Mouse (Mus musculus) G1E (cell line): ENCODE measurements around the gene Rest. TPM values are rescaled to one million over a fixed set of nuclear protein-coding genes. Genes with fewer than 3 reads are reported as not detected.

Source experiments
- ATAC-seq: 2 replicates; pipeline ENCODE4 v1.8.0; 2016; ENCODE audit warnings: mild to moderate bottlenecking; ENCODE audit not compliant: insufficient number of reproducible peaks, poor library complexity, low FRiP score, severe bottlenecking; ENCODE audit errors: extremely low read depth
- DNase-seq: peaks from one replicate; pipeline ENCODE4 v3.0.0; 2012; ENCODE audit warnings: low spot score
- H3K27me3 ChIP-seq: 2 replicates; pipeline ENCODE4 v1.6.1; 2012; ENCODE audit warnings: mild to moderate bottlenecking, low read length, inconsistent platforms; ENCODE audit not compliant: insufficient read depth
- H3K36me3 ChIP-seq: replicated peaks from 2 replicates; pipeline ENCODE3; 2012; ENCODE audit warnings: mild to moderate bottlenecking, inconsistent platforms
- H3K4me1 ChIP-seq: 2 replicates; pipeline ENCODE4 v1.6.1; 2012; ENCODE audit warnings: low read depth, low read length, inconsistent platforms, mixed read lengths; ENCODE audit not compliant: insufficient read depth
- H3K4me3 ChIP-seq: 2 replicates; pipeline ENCODE4 v1.5.1; 2012; ENCODE audit warnings: low read depth, mild to moderate bottlenecking, inconsistent platforms, low read length, moderate library complexity, mixed read lengths
- H3K9me3 ChIP-seq: replicated peaks from 2 replicates; pipeline ENCODE4 v1.6.1; 2012; ENCODE audit warnings: inconsistent platforms
- CTCF ChIP-seq: IDR thresholded peaks from 2 replicates; pipeline ENCODE4 v1.5.1; 2012; ENCODE audit warnings: low read depth, low read length, inconsistent platforms, mixed read lengths
- GATA1 ChIP-seq: IDR thresholded peaks from 2 replicates; pipeline ENCODE4 v1.6.1; 2012; ENCODE audit warnings: borderline replicate concordance, low read length, inconsistent platforms, mixed read lengths
- GATA2 ChIP-seq: IDR thresholded peaks from 2 replicates; pipeline ENCODE4 v1.6.1; 2012; ENCODE audit warnings: low read depth, low read length, inconsistent platforms, borderline replicate concordance
- POLR2AphosphoS5 ChIP-seq: IDR thresholded peaks from 2 replicates; pipeline ENCODE4 v1.6.1; 2012; ENCODE audit warnings: low read depth, low read length, inconsistent platforms; ENCODE audit not compliant: insufficient replicate concordance
- TAL1 ChIP-seq: conservative IDR thresholded peaks from 2 replicates; pipeline ENCODE4 v1.6.1; 2012; ENCODE audit warnings: low read depth, low read length, inconsistent platforms, mixed read lengths
- polyA plus RNA-seq: library from polyadenylated mRNA; stranded (reverse); fragments of >175 nt; gene quantifications from 2 replicates; pipeline ENCODE4 v1.2.3, GENCODE M21; 2012
- total RNA-seq, 2 experiments: library from RNA; stranded (forward) in 1 of 2; stranded (reverse) in 1 of 2; fragments of 200-1000 nt in 1 of 2; fragments of >200 nt in 1 of 2; fragmentation: Nextera tagmentation in 1 of 2; gene quantifications; 2 replicates each; pipeline ENCODE4 v1.2.3; 2014 to 2017

Rest gene
- total and polyA plus RNA-seq, 3 experiments, result 8.3 to 52.1 (median 48.9) TPM

GRCm38 (mm10) chr5:77251656-77252055, 13.6 kb upstream of the Rest start:
- no peak for TF ChIP-seq TAL1
- Histone ChIP-seq H3K4me1 (peaks cover 4% of the 10 kb centered on the region; the same call in 1 of the 2 replicates), H3K27me3 (peaks cover 20% of the 10 kb centered on the region), H3K4me3 (no peak overlapping the region), H3K9me3 (no peaks in the 10 kb centered on the region), H3K36me3 (no peaks in the 10 kb centered on the region)
- ATAC-seq (no peak), DNase-seq (no peak)

GRCm38 (mm10) chr5:77252115-77252827, 13.0 kb upstream of the Rest start:
- TF ChIP-seq POLR2AphosphoS5, result no peak
- no peak for TF ChIP-seq GATA1
- TF ChIP-seq CTCF, result no peak
- no peak for TF ChIP-seq GATA2
- no peak for TF ChIP-seq TAL1
- no peaks in the 10 kb centered on the region for H3K9me3 ChIP-seq
- DNase-seq, result no peak
- no peaks in the 10 kb centered on the region for H3K36me3 ChIP-seq
- peaks cover 4% of the 10 kb centered on the region; the same call in 1 of the 2 replicates for H3K4me1 ChIP-seq
- peaks cover 18% of the 10 kb centered on the region for H3K27me3 ChIP-seq
- H3K4me3 ChIP-seq, result no peak overlapping the region
- no peak for ATAC-seq

- TF ChIP-seq GATA1 (no peak), POLR2AphosphoS5 (no peak), TAL1 (no peak), CTCF (no peak), GATA2 (no peak)
- no peak for ATAC-seq
- Histone ChIP-seq H3K4me1 (peaks cover 4% of the 10 kb centered on the region; the same call in 1 of the 2 replicates), H3K27me3 (peaks cover 17% of the 10 kb centered on the region), H3K4me3 (no peak overlapping the region), H3K36me3 (no peaks in the 10 kb centered on the region), H3K9me3 (no peaks in the 10 kb centered on the region)
- no peak for DNase-seq
Observed at GRCm38 (mm10) chr5:77253154-77253553, 12.1 kb upstream of the Rest start.

- Histone ChIP-seq H3K4me3 (no peak overlapping the region), H3K4me1 (peaks cover 4% of the 10 kb centered on the region; the same call in 1 of the 2 replicates), H3K9me3 (no peaks in the 10 kb centered on the region), H3K36me3 (no peaks in the 10 kb centered on the region), H3K27me3 (peaks cover 12% of the 10 kb centered on the region)
- DNase-seq, result no peak
- no peak for ATAC-seq
- TF ChIP-seq TAL1, result no peak
Observed at GRCm38 (mm10) chr5:77254402-77254801, 10.9 kb upstream of the Rest start.

- Histone ChIP-seq H3K36me3 (no peaks in the 10 kb centered on the region), H3K9me3 (no peaks in the 10 kb centered on the region), H3K4me3 (no peak overlapping the region), H3K4me1 (peaks cover 4% of the 10 kb centered on the region; the same call in 1 of the 2 replicates), H3K27me3 (peaks cover 9% of the 10 kb centered on the region)
- DNase-seq, result no peak
- TF ChIP-seq GATA2 (no peak), TAL1 (no peak), POLR2AphosphoS5 (no peak), CTCF (no peak), GATA1 (no peak)
- no peak for ATAC-seq
Observed at GRCm38 (mm10) chr5:77257603-77258002, 7.7 kb upstream of the Rest start.

- Histone ChIP-seq H3K36me3 (no peaks in the 10 kb centered on the region), H3K4me1 (no peaks in the 10 kb centered on the region; the same call in 1 of the 2 replicates), H3K9me3 (no peaks in the 10 kb centered on the region), H3K27me3 (peaks cover 9% of the 10 kb centered on the region), H3K4me3 (no peak overlapping the region)
- DNase-seq, result no peak
- TF ChIP-seq POLR2AphosphoS5 (no peak), TAL1 (no peak), GATA2 (no peak), GATA1 (no peak), CTCF (no peak)
- no peak for ATAC-seq
Observed at GRCm38 (mm10) chr5:77259315-77259714, 6.0 kb upstream of the Rest start.

- peaks cover 9% of the 10 kb centered on the region for H3K27me3 ChIP-seq
- ATAC-seq, result no peak
Observed at GRCm38 (mm10) chr5:77260141-77260540, 5.2 kb upstream of the Rest start.

More at GRCm38 (mm10) chr5:77260141-77260540, 5.2 kb upstream of the Rest start:
- Histone ChIP-seq H3K4me1 (peaks cover 4% of the 10 kb centered on the region), H3K9me3 (no peaks in the 10 kb centered on the region), H3K36me3 (no peaks in the 10 kb centered on the region), H3K4me3 (no peak overlapping the region)
- no peak for DNase-seq
- TF ChIP-seq POLR2AphosphoS5 (no peak), GATA1 (no peak), GATA2 (no peak), TAL1 (no peak), CTCF (no peak)
